Mouse (Mus musculus) natural killer cell, adult 2 months (primary cell): Measurements from ENCODE around the gene Rgs6.

Source experiments
- DNase-seq, 2 experiments: peaks; one replicate each; pipeline ENCODE4 v3.0.0; 2022; ENCODE audit warnings: low spot score in 2 of 2

Gene Rgs6

GRCm38 (mm10) chr12:83087010-83087409 is 498.9 kb downstream of the Rgs6 start:
- no peak for DNase-seq

- no peak for DNase-seq
Observed at GRCm38 (mm10) chr12:83087555-83087954, 499.5 kb downstream of the Rgs6 start.

- no peak for DNase-seq
Observed at GRCm38 (mm10) chr12:83092001-83092400, 503.9 kb downstream of the Rgs6 start.

- no peak for DNase-seq
Observed at GRCm38 (mm10) chr12:83097787-83098186, 509.7 kb downstream of the Rgs6 start.

GRCm38 (mm10) chr12:83098646-83099371 is 510.7 kb downstream of the Rgs6 start:
- no peak for DNase-seq

GRCm38 (mm10) chr12:83099920-83100319 is 511.8 kb downstream of the Rgs6 start:
- no peak for DNase-seq

- peak; percentile 4 to 12 for DNase-seq
Observed at GRCm38 (mm10) chr12:83100413-83100812, 512.3 kb downstream of the Rgs6 start.

GRCm38 (mm10) chr12:83100848-83101247 is 512.8 kb downstream of the Rgs6 start:
- DNase-seq = no peak

GRCm38 (mm10) chr12:83105514-83106119 is 517.5 kb downstream of the Rgs6 start:
- DNase-seq = no peak

- no peak for DNase-seq
Observed at GRCm38 (mm10) chr12:83106120-83106517, 518.0 kb downstream of the Rgs6 start.

GRCm38 (mm10) chr12:83109486-83109885 is 521.4 kb downstream of the Rgs6 start:
- DNase-seq = no peak

- DNase-seq = no peak
Observed at GRCm38 (mm10) chr12:83109891-83110630, 522.0 kb downstream of the Rgs6 start.

- no peak for DNase-seq
Observed at GRCm38 (mm10) chr12:83110711-83111110, 522.6 kb downstream of the Rgs6 start.

- DNase-seq = no peak
Observed at GRCm38 (mm10) chr12:83112283-83112682, 524.2 kb downstream of the Rgs6 start.

GRCm38 (mm10) chr12:83112901-83113628 is 525.0 kb downstream of the Rgs6 start:
- DNase-seq = no peak

- no peak for DNase-seq
Observed at GRCm38 (mm10) chr12:83113971-83114370, 525.9 kb downstream of the Rgs6 start.

- no peak for DNase-seq
Observed at GRCm38 (mm10) chr12:83114396-83115053, 526.4 kb downstream of the Rgs6 start.

- DNase-seq = no peak
Observed at GRCm38 (mm10) chr12:83124111-83124510, 536.0 kb downstream of the Rgs6 start.

- DNase-seq = no peak
Observed at GRCm38 (mm10) chr12:83125284-83125683, 537.2 kb downstream of the Rgs6 start.

GRCm38 (mm10) chr12:83126923-83127322 is 538.8 kb downstream of the Rgs6 start:
- no peak for DNase-seq

- DNase-seq = no peak
Observed at GRCm38 (mm10) chr12:83127955-83128354, 539.9 kb downstream of the Rgs6 start.

- no peak for DNase-seq
Observed at GRCm38 (mm10) chr12:83128606-83129005, 540.5 kb downstream of the Rgs6 start.
